Mouse (Mus musculus) frontal cortex, adult 2 months (tissue): ENCODE results near the gene Mettl13. TPM values are rescaled to one million over a fixed set of nuclear protein-coding genes. Genes with fewer than 3 reads are reported as not detected.
A peak's percentile ranks its signal among the peaks of the same experiment; 100 is the strongest.

Experiments
- DNase-seq, 2 experiments: peaks; one replicate each; pipeline ENCODE4 v3.0.0; 2022; ENCODE audit warnings: low spot score in 1 of 2; ENCODE audit errors: extremely low spot score in 1 of 2
- polyA plus RNA-seq: library from polyadenylated mRNA; depleted of rRNA; stranded (reverse); fragments of >200 nt; gene quantifications from 2 replicates; pipeline ENCODE4 v1.2.3, GENCODE M21; 2012; rRNA removed

Mettl13 gene
- polyA plus RNA-seq: 10.1 TPM in 2 replicates

GRCm38 (mm10) chr1:162548016-162548916 is at the start of gene Mettl13:
Gene Mettl13, minus strand, starts transcription at chr1:162548551.
- DNase-seq: peak; percentile 79 to 89

- DNase-seq: no peak
These were observed 49.2 kb upstream of the Mettl13 start for GRCm38 (mm10) chr1:162597379-162598102.

GRCm38 (mm10) chr1:162590415-162590997 is 42.2 kb upstream of the Mettl13 start:
- DNase-seq: no peak

GRCm38 (mm10) chr1:162589443-162589842 is 41.1 kb upstream of the Mettl13 start:
- peak; percentile 17 to 20 for DNase-seq

GRCm38 (mm10) chr1:162588606-162589005 is 40.3 kb upstream of the Mettl13 start:
- no peak for DNase-seq

- no peak for DNase-seq
These were observed 37.9 kb upstream of the Mettl13 start for GRCm38 (mm10) chr1:162586282-162586681.

GRCm38 (mm10) chr1:162582884-162583283 is 34.5 kb upstream of the Mettl13 start:
- no peak for DNase-seq

- no peak for DNase-seq
These were observed 26.7 kb upstream of the Mettl13 start for GRCm38 (mm10) chr1:162575098-162575497.

GRCm38 (mm10) chr1:162570931-162571601 is 22.7 kb upstream of the Mettl13 start:
- peak; percentile 57 to 82 for DNase-seq

- DNase-seq: peak; percentile 79 to 91
These were observed 22.0 kb upstream of the Mettl13 start, which contains the start of gene Vamp4 for GRCm38 (mm10) chr1:162570260-162570748. Gene Vamp4, plus strand, starts transcription at chr1:162570515.

GRCm38 (mm10) chr1:162567351-162567750 is 19.0 kb upstream of the Mettl13 start:
- no peak for DNase-seq

- no peak for DNase-seq
These were observed 16.6 kb upstream of the Mettl13 start for GRCm38 (mm10) chr1:162564992-162565391.

- no peak for DNase-seq
These were observed 14.9 kb upstream of the Mettl13 start for GRCm38 (mm10) chr1:162563236-162563635.

GRCm38 (mm10) chr1:162554193-162554592 is 5.8 kb upstream of the Mettl13 start:
- DNase-seq: no peak

- DNase-seq: no peak
These were observed 4.6 kb upstream of the Mettl13 start for GRCm38 (mm10) chr1:162552956-162553355.

- DNase-seq: no peak
These were observed 1.4 kb upstream of the Mettl13 start for GRCm38 (mm10) chr1:162549615-162550283.

GRCm38 (mm10) chr1:162548917-162549613 is 714 bp upstream of the Mettl13 start:
- no peak for DNase-seq

- no peak for DNase-seq
These were observed 744 bp downstream of the Mettl13 start for GRCm38 (mm10) chr1:162547607-162548006.

GRCm38 (mm10) chr1:162543231-162543630 is 5.1 kb downstream of the Mettl13 start:
- no peak for DNase-seq
